Mouse (Mus musculus) kidney, postnatal 0 days (tissue): ENCODE data around the gene Cdon. TPM values are rescaled to one million over a fixed set of nuclear protein-coding genes. Genes with fewer than 3 reads are reported as not detected.

Experiments
- ATAC-seq: fragments of 200-750 bp; cut with Nextera tagmentation; replicated peaks from 2 replicates; pipeline ENCODE4 v1.8.0; 2017; ENCODE audit warnings: low read depth, moderate number of reproducible peaks, moderate TSS enrichment, moderate library complexity; ENCODE audit not compliant: low FRiP score
- DNase-seq: peaks from one replicate; pipeline ENCODE4 v3.0.0-alpha.2; 2016; ENCODE audit warnings: low spot score
- H3K27ac ChIP-seq: fragments of 300-500 bp; sonication (generic); 2 replicates; pipeline ENCODE4 v1.5.1; 2014; ENCODE audit warnings: mild to moderate bottlenecking
- H3K27me3 ChIP-seq: fragments of 300-500 bp; sonication (generic); 2 replicates; pipeline ENCODE4 v1.6.1; 2014; ENCODE audit warnings: low read length, mixed read lengths; ENCODE audit not compliant: insufficient read depth
- H3K36me3 ChIP-seq: fragments of 300-500 bp; sonication (generic); 2 replicates; pipeline ENCODE4 v1.6.1; 2014; ENCODE audit warnings: low read length, mixed read lengths; ENCODE audit not compliant: insufficient read depth
- H3K4me1 ChIP-seq: fragments of 300-500 bp; sonication (generic); replicated peaks from 2 replicates; pipeline ENCODE4 v1.6.1; 2014; ENCODE audit warnings: antibody characterized with exemption, low read length, mixed read lengths; ENCODE audit not compliant: insufficient read depth
- H3K4me2 ChIP-seq: fragments of 300-500 bp; sonication (generic); 2 replicates; pipeline ENCODE4 v1.6.1; 2014; ENCODE audit warnings: mild to moderate bottlenecking, low read length, moderate library complexity, mixed read lengths
- H3K4me3 ChIP-seq: fragments of 300-500 bp; sonication (generic); replicated peaks from 2 replicates; pipeline ENCODE4 v1.5.1; 2014; ENCODE audit warnings: low read depth, low read length
- H3K9ac ChIP-seq: fragments of 300-500 bp; sonication (generic); 2 replicates; pipeline ENCODE4 v1.6.1; 2014; ENCODE audit warnings: low read depth, low read length
- H3K9me3 ChIP-seq: fragments of 300-500 bp; sonication (generic); replicated peaks from 2 replicates; pipeline ENCODE4 v1.6.1; 2016; ENCODE audit warnings: low read length, inconsistent platforms, mixed read lengths
- CTCF ChIP-seq: IDR thresholded peaks from 2 replicates; pipeline ENCODE4 v1.5.1; 2016; ENCODE audit warnings: antibody characterized with exemption, low read depth, mild to moderate bottlenecking, moderate library complexity
- WGBS: fragments of 180-500 bp; shearing (Covaris S2); extraction: QIAGEN DNeasy Blood & Tissue Kit; methylation state at CpG from one replicate; pipeline ENCODE4 v1.1.7; 2014; 5-methylcytosine and 5-hydroxymethylcytosine counted together
- polyA plus RNA-seq: library from polyadenylated mRNA; unstranded; fragments of >200 nt; fragmentation: Nextera tagmentation; extraction: Ambion mirVana; gene quantifications from 2 replicates; pipeline ENCODE4 v1.2.1, GENCODE M21; 2015

Gene Cdon
- polyA plus RNA-seq, 1 experiment from 2014 or later: 2.2 TPM

DNA sequence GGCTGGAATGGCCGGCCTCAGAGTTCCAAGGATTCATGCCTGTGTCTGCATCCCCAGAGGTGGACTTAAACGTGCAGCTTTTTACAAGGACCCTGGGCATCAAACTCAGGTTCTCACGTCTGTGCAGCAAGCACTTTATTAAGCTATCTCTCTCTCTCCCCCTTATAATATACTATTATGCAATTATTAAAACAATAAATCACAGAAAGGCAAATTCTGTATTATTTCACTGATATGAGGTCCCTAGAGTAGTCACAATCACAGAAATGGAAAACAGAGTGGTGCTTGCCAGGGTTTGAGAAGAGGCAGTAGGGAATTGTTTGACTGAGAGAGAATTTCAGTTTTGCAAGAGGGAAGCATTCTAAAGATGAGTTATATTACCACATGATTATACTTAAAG lies 108.2 kb downstream of the Cdon start:
- Histone ChIP-seq H3K9me3 (no peaks in the 10 kb centered on the region), H3K4me3 (no peak overlapping the region), H3K36me3 (no peaks in the 10 kb centered on the region), H3K27me3 (no peaks in the 10 kb centered on the region), H3K4me1 (no peaks in the 10 kb centered on the region), H3K27ac (no peak overlapping the region), H3K4me2 (no peak overlapping the region), H3K9ac (no peak overlapping the region)
- no peak for TF ChIP-seq CTCF
- no peak for ATAC-seq
- 57% methylated on average over 3 of the region's 3 CpGs for WGBS
- DNase-seq: no peak

DNA sequence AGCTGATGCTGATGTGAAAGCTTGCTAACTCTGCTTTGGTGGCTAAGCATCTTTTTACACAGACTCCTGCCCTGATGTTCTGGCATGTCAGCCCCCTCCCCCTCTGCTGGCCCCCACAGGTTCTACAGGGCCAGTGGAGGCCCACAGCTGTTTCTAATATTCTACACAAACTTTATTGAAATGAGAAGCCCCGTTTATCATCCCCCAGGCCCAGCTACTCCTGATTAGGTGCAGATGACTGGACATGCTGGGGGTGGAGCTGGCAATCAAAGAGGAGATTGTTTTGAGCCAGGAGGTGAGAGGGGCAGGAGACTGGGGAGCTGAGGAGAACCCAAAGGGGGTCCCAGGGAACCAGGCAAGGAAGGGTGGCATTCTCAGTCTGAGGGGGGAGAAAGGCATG lies 108.9 kb downstream of the Cdon start:
- H3K9ac ChIP-seq: no peak overlapping the region
- H3K27ac ChIP-seq: no peak overlapping the region
- H3K36me3 ChIP-seq: no peaks in the 10 kb centered on the region
- H3K4me1 ChIP-seq: no peaks in the 10 kb centered on the region
- WGBS: 18% methylated on average over 1 of the region's 1 CpGs
- H3K9me3 ChIP-seq: no peaks in the 10 kb centered on the region
- ATAC-seq (no peak), DNase-seq (no peak)
- TF ChIP-seq CTCF: no peak
- H3K4me3 ChIP-seq: no peak overlapping the region
- H3K27me3 ChIP-seq: no peaks in the 10 kb centered on the region
- no peak overlapping the region for H3K4me2 ChIP-seq

GRCm38 (mm10) chr9:35533266-35533665 lies 112.3 kb downstream of the Cdon start:
- Histone ChIP-seq H3K27me3 (no peaks in the 10 kb centered on the region), H3K36me3 (no peaks in the 10 kb centered on the region), H3K27ac (no peak overlapping the region), H3K4me2 (no peak overlapping the region), H3K4me1 (no peaks in the 10 kb centered on the region), H3K4me3 (no peak overlapping the region), H3K9me3 (no peaks in the 10 kb centered on the region), H3K9ac (no peak overlapping the region)
- ATAC-seq: no peak
- peak; percentile 28 for DNase-seq
- 31% methylated on average over 9 of the region's 9 CpGs for WGBS
- no peak for TF ChIP-seq CTCF

DNA sequence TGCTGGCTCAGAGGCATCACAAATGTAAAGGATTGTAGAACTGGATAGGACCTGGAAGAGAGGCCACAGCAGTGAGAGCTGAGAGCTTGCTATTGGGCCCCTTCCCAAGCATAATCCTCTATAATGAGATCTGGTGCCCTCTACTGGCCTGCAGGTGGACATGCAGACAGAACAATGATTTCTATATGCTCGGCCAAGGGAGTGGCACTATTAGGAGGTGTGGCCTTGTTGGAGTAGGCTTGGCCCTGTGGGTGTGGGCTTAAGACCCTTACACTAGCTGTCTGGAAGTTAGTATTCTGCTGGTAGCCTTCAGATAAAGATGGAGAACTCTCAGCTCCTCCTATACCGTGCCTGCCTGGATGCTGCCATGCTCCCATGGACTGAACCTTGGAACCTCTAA lies 114.2 kb downstream of the Cdon start:
- Histone ChIP-seq H3K27ac (no peak overlapping the region), H3K9ac (no peak overlapping the region), H3K4me2 (no peak overlapping the region), H3K4me3 (no peak overlapping the region), H3K36me3 (no peaks in the 10 kb centered on the region), H3K27me3 (no peaks in the 10 kb centered on the region), H3K9me3 (no peaks in the 10 kb centered on the region), H3K4me1 (0 out of 2 replicates have a peak, but pooled peaks cover 3% of the 10 kb centered on the region)
- ATAC-seq (peak; percentile 68), DNase-seq (peak; percentile 89)
- peak; percentile 95 for TF ChIP-seq CTCF
- 6% methylated on average over 2 of the region's 2 CpGs for WGBS

GRCm38 (mm10) chr9:35535876-35536275 lies 114.9 kb downstream of the Cdon start:
- H3K4me3 ChIP-seq: no peak overlapping the region
- no peaks in the 10 kb centered on the region for H3K9me3 ChIP-seq
- WGBS: 78% methylated on average over 4 of the region's 4 CpGs
- H3K9ac ChIP-seq: no peak overlapping the region
- H3K4me1 ChIP-seq: 0 out of 2 replicates have a peak, but pooled peaks cover 3% of the 10 kb centered on the region
- DNase-seq: no peak
- no peaks in the 10 kb centered on the region for H3K36me3 ChIP-seq
- no peaks in the 10 kb centered on the region for H3K27me3 ChIP-seq
- ATAC-seq: no peak
- no peak overlapping the region for H3K4me2 ChIP-seq
- TF ChIP-seq CTCF: no peak
- no peak overlapping the region for H3K27ac ChIP-seq

GRCm38 (mm10) chr9:35539001-35539750 lies 118.2 kb downstream of the Cdon start:
- Histone ChIP-seq H3K4me1 (0 out of 2 replicates have a peak, but pooled peaks cover 3% of the 10 kb centered on the region), H3K9ac (no peak overlapping the region), H3K27ac (no peak overlapping the region), H3K36me3 (no peaks in the 10 kb centered on the region), H3K4me2 (no peak overlapping the region), H3K27me3 (no peaks in the 10 kb centered on the region), H3K9me3 (no peaks in the 10 kb centered on the region), H3K4me3 (no peak overlapping the region)
- no peak for TF ChIP-seq CTCF
- no peak for ATAC-seq
- 62% methylated on average over 13 of the region's 13 CpGs for WGBS
- DNase-seq: no peak
